ENCODE assay signal across 8 mouse cellular contexts in genomic region chr8:46209057-46209456, GRCm38 (mm10). TPM values are rescaled to one million over a fixed set of nuclear protein-coding genes. Genes with fewer than 3 reads are reported as not detected.
DNase-seq lines count a peak whose midpoint lies in the region; ATAC-seq and TF ChIP-seq lines count a peak whose summit lies in the region.

No protein-coding gene starts in this region.

- TF ChIP-seq POLR2A in lung, adult 2 months (IDR thresholded peaks at IDR 0.05; ENCODE audit: borderline replicate concordance, extremely low read depth, low read depth, low read length) = no peak

- no peak overlapping the region for H3K4me3 ChIP-seq in lung, adult 2 months (replicated peaks; ENCODE audit: extremely low read depth, low read depth, low read length)
- H3K4me3 ChIP-seq in liver, embryonic 14.5 days (ENCODE audit: insufficient read depth in 1 of 2, low read depth in 2 of 2, low read length in 2 of 2) = no peak overlapping the region

- peak; percentile 10 for DNase-seq in lung, postnatal 36 days
- DNase-seq in lung, adult 2 months = no peak
- DNase-seq in cerebellum, adult 9-11 months = peak; percentile 42
- peak; percentile 42 to 46 for DNase-seq in heart, postnatal 10 days
- no peak for DNase-seq in liver, embryonic 14.5 days (ENCODE audit: low read depth in 3 of 3, low spot score in 3 of 3)
- DNase-seq in adrenal gland, postnatal 4 days (ENCODE audit: low spot score in 2 of 2) = no peak
- DNase-seq in T-cell, adult 2 months (ENCODE audit: low spot score) = no peak
- DNase-seq in right cerebral cortex, postnatal 36 days (ENCODE audit: low spot score in 2 of 2) = no peak

- no peaks in the 10 kb centered on the region for H3K9me3 ChIP-seq in liver, embryonic 14.5 days (ENCODE audit: control insufficient read depth, low read length)

- intact Hi-C loops in heart, postnatal 10 days (cut with DNase I) = no loop called here

- 81% methylated on average over 15 of the region's 15 CpGs for WGBS in lung, adult 2 months
- 71% methylated on average over 15 of the region's 15 CpGs for WGBS in liver, embryonic 14.5 days (ENCODE audit: insufficient replicate concordance)

- TF ChIP-seq CTCF in lung, adult 2 months (IDR thresholded peaks at IDR 0.05; ENCODE audit: insufficient read depth, low read length) = no peak
- TF ChIP-seq CTCF in liver, embryonic 14.5 days (IDR thresholded peaks at IDR 0.05; ENCODE audit: low read depth) = no peak

- H3K27me3 ChIP-seq in liver, embryonic 14.5 days (ENCODE audit: control insufficient read depth, insufficient read depth, low read length) = no peaks in the 10 kb centered on the region

- peaks cover 10% of the 10 kb centered on the region for H3K36me3 ChIP-seq in liver, embryonic 14.5 days (replicated peaks; ENCODE audit: control insufficient read depth, insufficient read depth, low read depth)

- H3K9ac ChIP-seq in liver, embryonic 14.5 days (replicated peaks) = no peak overlapping the region

- H3K27ac ChIP-seq in liver, embryonic 14.5 days = no peak overlapping the region

- ATAC-seq in liver, embryonic 14.5 days (ENCODE audit: insufficient read depth) = no peak

- peak overlapping the region; percentile 18; the same call in 1 of the 2 replicates for H3K4me2 ChIP-seq in liver, embryonic 14.5 days (ENCODE audit: low read depth)

- TF ChIP-seq EP300 in liver, embryonic 14.5 days (IDR thresholded peaks at IDR 0.05; ENCODE audit: low read depth) = no peak

- H3K4me1 ChIP-seq in lung, adult 2 months (ENCODE audit: control insufficient read depth, insufficient read depth, low read length) = peaks cover 9% of the 10 kb centered on the region
- H3K4me1 ChIP-seq in liver, embryonic 14.5 days (replicated peaks; ENCODE audit: control insufficient read depth in 2 of 2, insufficient read depth in 2 of 2, low read length in 1 of 2) = peaks cover 0 to 11% of the 10 kb centered on the region in 2 experiments; a peak in 3 of 4 replicates

RNA-seq across cellular contexts. Expression of gene Slc25a4, which starts 2.0 kb away (rescaled TPM):
- 293 and 360 TPM in 2 replicates for polyA plus RNA-seq in lung, adult 2 months (2012; rRNA removed)
- 1,000 to 10,000 TPM; 3,766 to 3,984 TPM for total RNA-seq in heart, postnatal 10 days (2021)
- polyA plus RNA-seq in liver, embryonic 14.5 days (2012; rRNA removed) = 49.7 and 51.4 TPM in 2 replicates
- polyA plus RNA-seq in liver, embryonic 14.5 days (2014; fragmentation: Nextera tagmentation; extraction: Ambion mirVana) = 83.1 and 88.3 TPM in 2 replicates
- total RNA-seq in adrenal gland, postnatal 4 days (2021) = 100 to 1,000 TPM; 273 to 285 TPM

RNA-seq across cellular contexts. Expression of gene Snx25, which starts 57.1 kb away (rescaled TPM):
- polyA plus RNA-seq in lung, adult 2 months (2012; rRNA removed) = 17.5 and 23.7 TPM in 2 replicates
- total RNA-seq in heart, postnatal 10 days (2021) = 10 to 100 TPM; 13.2 to 13.7 TPM
- 2.2 and 4.2 TPM in 2 replicates for polyA plus RNA-seq in liver, embryonic 14.5 days (2012; rRNA removed)
- 4.3 and 4.7 TPM in 2 replicates for polyA plus RNA-seq in liver, embryonic 14.5 days (2014; fragmentation: Nextera tagmentation; extraction: Ambion mirVana)
- 10 to 100 TPM; 19.2 to 20.6 TPM for total RNA-seq in adrenal gland, postnatal 4 days (2021)

RNA-seq across cellular contexts. Expression of gene Cfap97, which starts 57.5 kb away (rescaled TPM):
- 3.9 and 6.7 TPM in 2 replicates for polyA plus RNA-seq in lung, adult 2 months (2012; rRNA removed)
- 10 to 100 TPM; 13.4 to 16.5 TPM for total RNA-seq in heart, postnatal 10 days (2021)
- polyA plus RNA-seq in liver, embryonic 14.5 days (2012; rRNA removed) = 2.7 and 3.9 TPM in 2 replicates
- polyA plus RNA-seq in liver, embryonic 14.5 days (2014; fragmentation: Nextera tagmentation; extraction: Ambion mirVana) = 7.2 and 7.4 TPM in 2 replicates
- total RNA-seq in adrenal gland, postnatal 4 days (2021) = 10 to 100 TPM; 24.4 to 26.8 TPM

Comparison
In these comparisons a context has a peak if more than half of its experiments do, and no peak if none do; other contexts are left out.
1. DNase-seq: peak in lung, postnatal 36 days (single experiment), cerebellum, adult 9-11 months (single experiment) and heart, postnatal 10 days (2 of 2); none in lung, adult 2 months (single experiment), liver, embryonic 14.5 days (0 of 3), adrenal gland, postnatal 4 days (0 of 2), T-cell, adult 2 months (single experiment) and right cerebral cortex, postnatal 36 days (0 of 2).
2. RNA of gene Slc25a4, which starts 2.0 kb away (total RNA-seq): 3,766 to 3,984 TPM in heart, postnatal 10 days; 273 to 285 TPM in adrenal gland, postnatal 4 days; every median in the first group is over 10 times any median in the second.